Mouse (Mus musculus) spleen, adult 2 months (tissue): Measurements from ENCODE around the gene Rab11fip2.

Source experiments
- CTCF ChIP-seq: fragments of 200-500 bp; IDR thresholded peaks from 2 replicates; pipeline ENCODE4 v1.5.1; 2011; ENCODE audit warnings: mild to moderate bottlenecking, inconsistent platforms; ENCODE audit not compliant: insufficient read depth, insufficient read length, insufficient replicate concordance; ENCODE audit errors: extremely low read depth
- POLR2A ChIP-seq: fragments of 200-500 bp; IDR thresholded peaks from 2 replicates; pipeline ENCODE4 v1.6.1; 2011; ENCODE audit warnings: low read depth, low read length, inconsistent platforms

GRCm38 (mm10) chr19:59943322-59943871, at the start of gene Rab11fip2:
- TF ChIP-seq POLR2A (peak; percentile 67), CTCF (no peak)
